Mouse (Mus musculus): ENCODE results near the gene Tarm1.
A peak's percentile ranks its signal among the peaks of the same experiment; 100 is the strongest.

Tarm1 gene

GRCm38 (mm10) chr7:3502439-3502838 lies at the start of gene Tarm1:
TSS of gene Tarm1 (minus strand) at chr7:3502624.
- no peak for DNase-seq (ENCODE audit: low spot score)

GRCm38 (mm10) chr7:3505913-3506312 lies 3.5 kb upstream of the Tarm1 start:
- DNase-seq (ENCODE audit: low spot score): no peak

GRCm38 (mm10) chr7:3500406-3500805 lies 2.0 kb downstream of the Tarm1 start:
- DNase-seq (ENCODE audit: low spot score): no peak

- DNase-seq (ENCODE audit: low spot score): no peak
These were observed 20.3 kb downstream of the Tarm1 start for GRCm38 (mm10) chr7:3481948-3482608.

- DNase-seq (ENCODE audit: low spot score): no peak
These were observed 25.7 kb downstream of the Tarm1 start for GRCm38 (mm10) chr7:3476728-3477127.

GRCm38 (mm10) chr7:3474291-3475080 lies 27.9 kb downstream of the Tarm1 start:
- DNase-seq (ENCODE audit: low spot score): no peak

- no peak for DNase-seq (ENCODE audit: low spot score)
These were observed 29.6 kb downstream of the Tarm1 start for GRCm38 (mm10) chr7:3472774-3473173.

- no peak for DNase-seq (ENCODE audit: low spot score)
These were observed 33.8 kb downstream of the Tarm1 start for GRCm38 (mm10) chr7:3468614-3469013.

- DNase-seq (ENCODE audit: low spot score): no peak
These were observed 39.1 kb downstream of the Tarm1 start for GRCm38 (mm10) chr7:3463306-3463705.

GRCm38 (mm10) chr7:3460261-3460660 lies 42.2 kb downstream of the Tarm1 start:
- no peak for DNase-seq (ENCODE audit: low spot score)

GRCm38 (mm10) chr7:3457841-3458217 lies 44.6 kb downstream of the Tarm1 start:
- DNase-seq (ENCODE audit: low spot score): no peak

GRCm38 (mm10) chr7:3457111-3457840 lies 45.1 kb downstream of the Tarm1 start:
- DNase-seq (ENCODE audit: low spot score): no peak

GRCm38 (mm10) chr7:3453486-3454183 lies 48.8 kb downstream of the Tarm1 start:
- no peak for DNase-seq (ENCODE audit: low spot score)

GRCm38 (mm10) chr7:3452821-3453485 lies 49.5 kb downstream of the Tarm1 start:
- no peak for DNase-seq (ENCODE audit: low spot score)

GRCm38 (mm10) chr7:3451161-3451560 lies 51.3 kb downstream of the Tarm1 start:
- no peak for DNase-seq (ENCODE audit: low spot score)

GRCm38 (mm10) chr7:3450671-3451070 lies 51.8 kb downstream of the Tarm1 start:
- DNase-seq (ENCODE audit: low spot score): no peak

- peak; percentile 68 for DNase-seq (ENCODE audit: low spot score)
These were observed 53.5 kb downstream of the Tarm1 start for GRCm38 (mm10) chr7:3448737-3449454.

- no peak for DNase-seq (ENCODE audit: low spot score)
These were observed 55.4 kb downstream of the Tarm1 start for GRCm38 (mm10) chr7:3447026-3447425.

GRCm38 (mm10) chr7:3446584-3446983 lies 55.8 kb downstream of the Tarm1 start:
- no peak for DNase-seq (ENCODE audit: low spot score)

GRCm38 (mm10) chr7:3444678-3445077 lies 57.7 kb downstream of the Tarm1 start:
- DNase-seq (ENCODE audit: low spot score): no peak

- DNase-seq (ENCODE audit: low spot score): no peak
These were observed 59.9 kb downstream of the Tarm1 start for GRCm38 (mm10) chr7:3442476-3443062.
